Mouse (Mus musculus) hindbrain, embryonic 10.5 days (tissue): ENCODE results near the gene Dlgap3. TPM values are rescaled to one million over a fixed set of nuclear protein-coding genes. Genes with fewer than 3 reads are reported as not detected.

Experiments
- DNase-seq: peaks from one replicate; pipeline ENCODE4 v3.0.0-alpha.2; 2017; ENCODE audit warnings: low spot score
- H3K27ac ChIP-seq: fragments of 300-500 bp; sonication (generic); 2 replicates; pipeline ENCODE4 v1.5.1; 2016; ENCODE audit warnings: mild to moderate bottlenecking, moderate library complexity
- H3K27me3 ChIP-seq: fragments of 300-500 bp; sonication (generic); 2 replicates; pipeline ENCODE4 v1.6.1; 2016; ENCODE audit warnings: mild to moderate bottlenecking; ENCODE audit not compliant: poor library complexity, insufficient read depth, severe bottlenecking
- H3K36me3 ChIP-seq: fragments of 300-500 bp; sonication (generic); 2 replicates; pipeline ENCODE4 v1.6.1; 2016; ENCODE audit warnings: mild to moderate bottlenecking, moderate library complexity
- H3K4me1 ChIP-seq: fragments of 300-500 bp; sonication (generic); replicated peaks from 2 replicates; pipeline ENCODE4 v1.6.1; 2016; ENCODE audit warnings: mild to moderate bottlenecking
- H3K4me3 ChIP-seq: fragments of 300-500 bp; sonication (generic); 2 replicates; pipeline ENCODE4 v1.5.1; 2016; ENCODE audit warnings: mild to moderate bottlenecking, moderate library complexity
- H3K9me3 ChIP-seq: fragments of 300-500 bp; sonication (generic); 2 replicates; pipeline ENCODE4 v1.6.1; 2016; ENCODE audit warnings: mild to moderate bottlenecking, moderate library complexity
- WGBS: fragments of 180-500 bp; shearing (Covaris S2); methylation state at CpG from one replicate; pipeline ENCODE4 v1.1.7; 2016; 5-methylcytosine and 5-hydroxymethylcytosine counted together
- polyA plus RNA-seq: library from polyadenylated mRNA; unstranded; fragments of >200 nt; fragmentation: Nextera tagmentation; extraction: Ambion mirVana; gene quantifications from 2 replicates; pipeline ENCODE4 v1.2.1, GENCODE M21; 2016

The Dlgap3 gene
- polyA plus RNA-seq, 1 experiment from 2014 or later = 7.9 TPM

DNA sequence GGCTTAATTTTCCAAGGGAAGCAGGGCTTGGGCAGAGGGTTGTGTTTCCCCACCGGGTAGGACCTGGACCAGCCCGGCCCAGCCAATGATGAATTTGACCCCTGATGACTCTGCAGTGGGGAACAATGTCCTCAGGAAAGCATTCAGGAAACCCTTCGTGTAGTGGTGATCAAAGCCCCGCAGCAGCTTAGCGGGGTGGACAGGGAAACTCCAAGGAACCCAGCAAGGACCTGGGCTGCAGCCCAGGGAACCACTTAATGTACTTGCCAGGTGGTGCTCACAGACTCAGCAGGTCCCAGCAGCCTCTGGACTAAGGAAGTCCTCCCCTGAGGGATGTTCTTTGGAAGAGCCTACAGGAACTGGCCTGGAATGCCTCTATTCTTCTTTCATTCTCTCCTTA lies 87.7 kb downstream of the Dlgap3 start:
- 58% methylated on average over 5 of the region's 5 CpGs for WGBS
- Histone ChIP-seq H3K36me3 (no peaks in the 10 kb centered on the region), H3K9me3 (no peaks in the 10 kb centered on the region), H3K4me3 (no peak overlapping the region), H3K27ac (no peak overlapping the region), H3K4me1 (peaks cover 11% of the 10 kb centered on the region; the same call in 1 of the 2 replicates), H3K27me3 (no peaks in the 10 kb centered on the region; the same call in 1 of the 2 replicates)
- DNase-seq = no peak

DNA sequence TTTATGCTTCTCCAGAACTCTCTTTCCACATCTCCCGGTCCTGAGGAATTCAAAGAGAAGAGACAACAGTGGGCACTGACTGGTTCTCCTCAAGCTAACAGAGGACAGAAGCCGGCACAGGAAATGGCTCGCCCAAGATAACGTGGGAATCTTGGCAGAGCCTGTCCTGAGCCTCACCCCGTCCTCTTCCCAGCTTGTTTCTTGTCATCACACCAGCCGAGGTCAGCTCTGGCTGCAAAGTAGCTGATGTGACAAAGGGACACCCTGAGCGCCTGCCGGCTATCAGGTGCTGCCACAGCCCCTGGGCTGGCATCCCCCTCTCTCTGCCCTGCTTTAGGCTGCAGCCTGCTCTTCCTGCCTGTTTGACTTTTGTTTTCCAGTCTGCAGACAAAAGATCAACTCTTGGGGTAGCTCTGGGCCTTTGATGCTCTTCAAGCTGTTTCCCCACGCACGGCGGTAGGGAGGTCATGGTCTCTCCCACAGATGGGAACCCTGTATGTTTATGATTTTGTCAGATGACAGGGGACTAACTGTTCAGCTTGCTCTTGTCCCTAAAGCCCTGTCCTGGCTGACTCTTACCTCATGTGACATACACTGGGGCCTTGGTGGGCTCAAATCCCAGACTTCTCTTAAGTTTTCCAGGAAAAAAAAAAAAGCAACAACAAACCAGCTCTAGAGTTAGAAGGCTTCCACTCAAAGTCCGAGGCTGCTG lies 89.3 kb downstream of the Dlgap3 start:
- 62% methylated on average over 12 of the region's 12 CpGs for WGBS
- DNase-seq = no peak

DNA sequence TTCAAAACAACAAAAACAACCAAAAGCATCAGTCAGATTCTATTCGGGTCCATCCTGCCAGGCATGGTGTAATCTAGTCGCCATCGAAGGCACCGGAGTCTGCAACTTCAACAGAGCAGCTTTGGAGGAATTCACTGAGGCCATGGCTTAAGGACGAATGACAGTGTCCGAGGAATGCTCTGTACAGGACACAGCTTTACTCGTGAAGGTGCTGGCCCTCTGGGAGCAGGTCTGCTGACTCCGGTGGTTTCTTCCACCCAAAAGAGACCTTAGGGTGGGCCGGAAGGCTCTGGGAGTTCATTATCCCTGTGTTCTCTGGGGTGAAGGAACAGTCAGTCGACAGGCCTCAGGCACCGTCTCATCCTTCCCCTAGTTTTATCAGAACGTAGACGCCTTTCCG lies 92.6 kb downstream of the Dlgap3 start:
- WGBS = 90% methylated on average over 14 of the region's 14 CpGs
- no peaks in the 10 kb centered on the region for H3K36me3 ChIP-seq
- no peaks in the 10 kb centered on the region for H3K9me3 ChIP-seq
- H3K4me1 ChIP-seq = peaks cover 33% of the 10 kb centered on the region
- H3K27me3 ChIP-seq = no peaks in the 10 kb centered on the region; the same call in 1 of the 2 replicates
- no peak overlapping the region for H3K4me3 ChIP-seq
- DNase-seq = no peak
- no peak overlapping the region for H3K27ac ChIP-seq

More for the DNA sequence above, 89.3 kb downstream of the Dlgap3 start:
- no peaks in the 10 kb centered on the region for H3K9me3 ChIP-seq
- no peak overlapping the region for H3K4me3 ChIP-seq
- no peaks in the 10 kb centered on the region; the same call in 1 of the 2 replicates for H3K27me3 ChIP-seq
- no peaks in the 10 kb centered on the region for H3K36me3 ChIP-seq
- H3K27ac ChIP-seq = 0 out of 2 replicates have a peak overlapping the region, but pooled peaks have one; percentile 29
- peaks cover 17% of the 10 kb centered on the region for H3K4me1 ChIP-seq

DNA sequence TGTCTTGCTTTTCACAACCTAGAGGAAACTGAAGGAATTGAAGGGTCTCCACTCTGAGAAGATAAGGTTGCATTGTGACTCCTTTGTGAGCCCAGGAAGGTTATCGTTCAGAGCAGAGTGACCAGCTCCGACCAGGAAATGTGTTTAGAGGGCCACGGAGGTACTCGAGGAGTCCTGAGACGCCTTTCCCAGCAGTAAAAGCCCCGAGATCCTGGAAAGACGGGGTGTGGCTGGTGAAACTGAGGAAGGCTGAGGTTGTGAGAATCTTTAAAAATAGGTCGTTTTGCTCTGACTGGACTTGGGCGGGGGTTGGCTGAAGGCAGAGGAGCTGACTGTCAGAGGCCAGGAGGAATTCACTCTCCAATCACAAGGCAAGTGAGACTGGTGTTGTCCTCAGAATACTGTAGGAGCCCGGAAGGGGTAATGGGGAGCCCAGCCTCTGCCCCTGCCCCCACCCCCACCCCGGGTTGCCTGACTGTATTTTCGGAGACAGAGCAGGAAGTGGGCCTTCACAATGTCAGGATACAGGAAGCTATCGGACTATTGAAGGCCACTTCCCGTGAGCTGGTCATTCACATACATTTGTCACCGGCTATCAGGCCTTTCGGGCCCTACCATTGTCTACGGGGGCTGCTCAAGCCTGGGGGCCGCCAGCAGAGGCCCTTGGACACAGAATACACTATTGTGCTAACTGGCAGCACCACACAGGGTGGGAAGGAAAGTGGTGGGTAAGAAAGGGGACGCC lies 94.6 kb downstream of the Dlgap3 start:
- DNase-seq = peak; percentile 21
- Histone ChIP-seq H3K4me3 (no peak overlapping the region), H3K9me3 (no peaks in the 10 kb centered on the region), H3K4me1 (peaks cover 28% of the 10 kb centered on the region), H3K36me3 (no peaks in the 10 kb centered on the region), H3K27me3 (no peaks in the 10 kb centered on the region; the same call in 1 of the 2 replicates), H3K27ac (peak overlapping the region; percentile 80)
- 65% methylated on average over 19 of the region's 19 CpGs for WGBS

DNA sequence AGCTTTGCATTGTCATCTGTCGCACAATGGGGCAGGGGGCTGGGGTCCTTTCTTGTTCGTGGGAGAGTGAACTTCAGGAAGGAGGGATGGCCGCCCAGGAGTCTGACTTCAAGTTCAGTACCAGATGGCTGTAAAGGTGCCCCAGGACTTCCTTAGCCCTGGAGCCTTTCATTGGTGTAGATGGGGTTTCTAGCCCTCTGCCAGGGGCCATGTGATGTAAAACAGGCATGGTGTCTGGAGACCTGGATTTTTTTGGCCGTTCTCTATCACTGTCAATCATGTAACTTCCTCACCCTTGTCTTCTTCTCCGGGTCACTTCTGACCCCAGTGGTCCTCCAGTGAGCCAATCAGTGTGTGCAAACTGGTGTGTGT lies 95.2 kb downstream of the Dlgap3 start:
- peak overlapping the region; percentile 80 for H3K27ac ChIP-seq
- peaks cover 28% of the 10 kb centered on the region for H3K4me1 ChIP-seq
- H3K36me3 ChIP-seq = no peaks in the 10 kb centered on the region

DNA sequence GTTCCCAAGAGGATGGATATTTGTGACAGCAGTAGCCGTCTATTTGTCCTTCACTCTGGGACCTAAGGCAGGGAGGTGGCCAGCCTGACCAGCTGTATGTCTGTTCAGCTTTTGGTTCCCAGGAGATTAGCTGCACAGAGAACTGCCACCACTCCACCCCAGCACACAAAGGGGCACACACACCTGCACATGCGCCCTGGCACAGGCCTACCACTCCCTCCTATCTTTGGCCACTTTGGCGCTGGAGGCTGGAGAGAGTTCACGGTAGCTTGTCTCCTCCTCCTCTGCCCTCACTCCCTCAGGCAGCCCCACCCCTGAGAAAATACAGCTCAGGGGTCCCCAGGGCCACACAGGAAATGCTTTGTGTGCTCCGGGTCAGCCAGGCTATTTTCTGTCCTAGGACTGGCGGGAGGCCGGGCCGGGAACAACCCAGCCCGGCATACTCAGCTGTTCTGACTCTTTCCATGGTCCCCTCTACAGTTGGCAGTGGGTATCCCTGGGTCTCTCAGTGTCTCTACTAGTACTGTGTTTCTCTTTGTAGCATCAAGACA lies 109.5 kb downstream of the Dlgap3 start:
- WGBS = 48% methylated on average over 9 of the region's 9 CpGs
- H3K36me3 ChIP-seq = no peaks in the 10 kb centered on the region
- H3K9me3 ChIP-seq = no peaks in the 10 kb centered on the region
- peaks cover 14% of the 10 kb centered on the region; the same call in 1 of the 2 replicates for H3K4me1 ChIP-seq
- DNase-seq = peak; percentile 29
- peaks cover 3% of the 10 kb centered on the region; the same call in 1 of the 2 replicates for H3K27me3 ChIP-seq
- peak overlapping the region; percentile 43; the same call in 1 of the 2 replicates for H3K27ac ChIP-seq
- no peak overlapping the region for H3K4me3 ChIP-seq

More for the DNA sequence above, 95.2 kb downstream of the Dlgap3 start:
- WGBS = 58% methylated on average over 5 of the region's 5 CpGs
- H3K27me3 ChIP-seq = no peaks in the 10 kb centered on the region; the same call in 1 of the 2 replicates
- no peak for DNase-seq
- no peak overlapping the region for H3K4me3 ChIP-seq
- no peaks in the 10 kb centered on the region for H3K9me3 ChIP-seq

DNA sequence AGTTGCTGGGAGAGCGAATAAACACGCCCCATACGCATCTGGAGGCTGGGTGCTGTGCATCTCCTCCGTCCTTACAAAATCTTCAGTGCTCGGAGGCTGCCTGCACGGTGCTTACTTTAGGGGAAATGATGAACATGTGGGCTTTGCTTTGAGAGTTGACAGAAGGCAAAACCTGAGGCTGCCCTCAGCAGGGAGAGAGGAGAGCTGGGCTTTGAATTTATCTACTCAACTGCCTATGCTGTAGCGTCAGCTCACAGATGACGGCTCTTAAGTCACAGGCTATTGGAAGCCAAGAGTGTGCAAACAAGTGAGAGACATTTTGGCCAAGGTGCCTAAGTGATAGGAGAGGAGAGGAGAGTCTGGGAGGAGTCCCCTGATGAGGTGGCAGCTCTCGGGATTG lies 110.2 kb downstream of the Dlgap3 start:
- DNase-seq = no peak
- WGBS = 76% methylated on average over 9 of the region's 9 CpGs
- Histone ChIP-seq H3K4me3 (no peak overlapping the region), H3K27me3 (peaks cover 3% of the 10 kb centered on the region; the same call in 1 of the 2 replicates), H3K9me3 (no peaks in the 10 kb centered on the region), H3K36me3 (no peaks in the 10 kb centered on the region), H3K4me1 (peaks cover 14% of the 10 kb centered on the region; the same call in 1 of the 2 replicates), H3K27ac (peak overlapping the region; percentile 43; the same call in 1 of the 2 replicates)

Other genes starting within 250 kb of the Dlgap3 start
- 24.3 and 27.3 TPM in 2 replicates for gene Zmym4, start 201.1 kb upstream of the Dlgap3 start, polyA plus RNA-seq
- 103 and 116 TPM in 2 replicates for gene Sfpq, start 147.9 kb upstream of the Dlgap3 start, polyA plus RNA-seq
- 28.1 and 35.6 TPM in 2 replicates for gene Zmym1, start 108.1 kb upstream of the Dlgap3 start, polyA plus RNA-seq
- 19.5 and 21.6 TPM in 2 replicates for gene Zmym6, start 91.8 kb upstream of the Dlgap3 start, polyA plus RNA-seq
- gene Tmem35b, start 45.5 kb upstream of the Dlgap3 start, polyA plus RNA-seq = 17.0 and 17.1 TPM in 2 replicates
- gene Smim12, start 74.6 kb downstream of the Dlgap3 start, polyA plus RNA-seq = 78.7 and 81.1 TPM in 2 replicates
- 13.5 and 18.8 TPM in 2 replicates for gene Gja4, start 144.8 kb downstream of the Dlgap3 start, polyA plus RNA-seq
- 2.2 and 6.2 TPM in 2 replicates for gene Gjb3, start 161.6 kb downstream of the Dlgap3 start, polyA plus RNA-seq
- 0.15 and 0.21 TPM in 2 replicates for gene Gjb4, start 184.9 kb downstream of the Dlgap3 start, polyA plus RNA-seq
- 0.85 and 2.1 TPM in 2 replicates for gene Gjb5, start 189.0 kb downstream of the Dlgap3 start, polyA plus RNA-seq